Mouse (Mus musculus): Measurements from ENCODE around the gene Gm10639.
"Not testable (repeated sequence)": the region's sequence is repeated elsewhere in the genome, so short reads cannot be mapped to it uniquely, and the experiment has no call there.

Gene Gm10639

GRCm38 (mm10) chr9:78289723-78290122 is at the start of gene Gm10639:
Gm10639 (plus strand) TSS chr9:78289923.
- in situ Hi-C loops (cut with MboI, MseI), result not testable (repeated sequence)

- in situ Hi-C loops (cut with MboI, MseI), result not testable (repeated sequence)
Measured at GRCm38 (mm10) chr9:78255683-78256470, 33.8 kb upstream of the Gm10639 start.

GRCm38 (mm10) chr9:78256914-78257313 is 32.8 kb upstream of the Gm10639 start, which contains the start of gene Gm3776:
Gm3776 (plus strand) TSS chr9:78257129.
- in situ Hi-C loops (cut with MboI, MseI), result not testable (repeated sequence)

GRCm38 (mm10) chr9:78259688-78260087 is 30.0 kb upstream of the Gm10639 start:
- in situ Hi-C loops (cut with MboI, MseI), result loop anchor here (5.0 kb wide), 1 partner anchor 32 kb away; no protein-coding TSS in a partner anchor

- in situ Hi-C loops (cut with MboI, MseI), result loop anchor here (5.0 kb wide), 1 partner anchor 96 kb away; the partner anchor contains the start of gene Dppa5a
Measured at GRCm38 (mm10) chr9:78270945-78271344, 18.8 kb upstream of the Gm10639 start.

GRCm38 (mm10) chr9:78282002-78282711 is 7.6 kb upstream of the Gm10639 start:
- in situ Hi-C loops (cut with MboI, MseI), result not testable (repeated sequence)

GRCm38 (mm10) chr9:78289063-78289462 is 660 bp upstream of the Gm10639 start:
- in situ Hi-C loops (cut with MboI, MseI), result not testable (repeated sequence)

- in situ Hi-C loops (cut with MboI, MseI), result not testable (repeated sequence)
Measured at GRCm38 (mm10) chr9:78292462-78292861, 2.7 kb downstream of the Gm10639 start.

- in situ Hi-C loops (cut with MboI, MseI), result not testable (repeated sequence)
Measured at GRCm38 (mm10) chr9:78293683-78294082, 4.0 kb downstream of the Gm10639 start.

- in situ Hi-C loops (cut with MboI, MseI), result not testable (repeated sequence)
Measured at GRCm38 (mm10) chr9:78294781-78295180, 5.1 kb downstream of the Gm10639 start.

GRCm38 (mm10) chr9:78296089-78296488 is 6.4 kb downstream of the Gm10639 start:
- in situ Hi-C loops (cut with MboI, MseI), result not testable (repeated sequence)

GRCm38 (mm10) chr9:78298232-78298631 is 8.5 kb downstream of the Gm10639 start:
- in situ Hi-C loops (cut with MboI, MseI), result no loop called here

- in situ Hi-C loops (cut with MboI, MseI), result not testable (repeated sequence)
Measured at GRCm38 (mm10) chr9:78299143-78299542, 9.4 kb downstream of the Gm10639 start.

GRCm38 (mm10) chr9:78308122-78308521 is 18.4 kb downstream of the Gm10639 start:
- in situ Hi-C loops (cut with MboI, MseI), result not testable (repeated sequence)

GRCm38 (mm10) chr9:78314696-78315095 is 25.0 kb downstream of the Gm10639 start, which contains the start of gene Omt2a:
Omt2a (minus strand) TSS chr9:78314796.
- in situ Hi-C loops (cut with MboI, MseI), result no loop called here

- in situ Hi-C loops (cut with MboI, MseI), result no loop called here
Measured at GRCm38 (mm10) chr9:78319499-78319898, 29.8 kb downstream of the Gm10639 start.

- in situ Hi-C loops (cut with MboI, MseI), result not testable (repeated sequence)
Measured at GRCm38 (mm10) chr9:78327289-78327688, 37.6 kb downstream of the Gm10639 start, which contains the start of gene Omt2b. Omt2b (plus strand) TSS chr9:78327589.

- in situ Hi-C loops (cut with MboI, MseI), result loop anchor here (10.0 kb wide), 1 partner anchor 1118 kb away; no protein-coding TSS in a partner anchor
Measured at GRCm38 (mm10) chr9:78337050-78337449, 47.3 kb downstream of the Gm10639 start.

- in situ Hi-C loops (cut with MboI, MseI), result not testable (repeated sequence)
Measured at GRCm38 (mm10) chr9:78340324-78340723, 50.6 kb downstream of the Gm10639 start.

- in situ Hi-C loops (cut with MboI, MseI), result not testable (repeated sequence)
Measured at GRCm38 (mm10) chr9:78342494-78342893, 52.8 kb downstream of the Gm10639 start.

GRCm38 (mm10) chr9:78343055-78343454 is 53.3 kb downstream of the Gm10639 start:
- in situ Hi-C loops (cut with MboI, MseI), result not testable (repeated sequence)

- in situ Hi-C loops (cut with MboI, MseI), result not testable (repeated sequence)
Measured at GRCm38 (mm10) chr9:78345235-78345634, 55.5 kb downstream of the Gm10639 start.
